Mouse (Mus musculus) neural tube, embryonic 14.5 days (tissue): Measurements from ENCODE around the gene Pate4. TPM values are rescaled to one million over a fixed set of nuclear protein-coding genes. Genes with fewer than 3 reads are reported as not detected.
"Not testable (repeated sequence)": the region's sequence is repeated elsewhere in the genome, so short reads cannot be mapped to it uniquely, and the experiment has no call there.

Experiments
- ATAC-seq: fragments of 200-750 bp; cut with Nextera tagmentation; 2 replicates; pipeline ENCODE4 v1.8.0; 2017; ENCODE audit warnings: low read depth, mild to moderate bottlenecking, moderate TSS enrichment, moderate library complexity
- H3K27ac ChIP-seq: fragments of 300-500 bp; sonication (generic); 2 replicates; pipeline ENCODE4 v1.5.1; 2014; ENCODE audit warnings: low read depth, mild to moderate bottlenecking, control low read depth, low read length, moderate library complexity, mixed read lengths
- H3K27me3 ChIP-seq: fragments of 300-500 bp; sonication (generic); 2 replicates; pipeline ENCODE4 v1.6.1; 2014; ENCODE audit warnings: low read length; ENCODE audit not compliant: control insufficient read depth, insufficient read depth
- H3K36me3 ChIP-seq: fragments of 300-500 bp; sonication (generic); 2 replicates; pipeline ENCODE4 v1.6.1; 2014; ENCODE audit warnings: low read length, mixed read lengths; ENCODE audit not compliant: control insufficient read depth, insufficient read depth
- H3K4me1 ChIP-seq: fragments of 300-500 bp; sonication (generic); 2 replicates; pipeline ENCODE4 v1.6.1; 2014; ENCODE audit warnings: low read length; ENCODE audit not compliant: control insufficient read depth, insufficient read depth
- H3K4me2 ChIP-seq: fragments of 300-500 bp; sonication (generic); 2 replicates; pipeline ENCODE4 v1.6.1; 2014; ENCODE audit warnings: mild to moderate bottlenecking, low read depth, low read length, control low read depth
- H3K4me3 ChIP-seq: fragments of 300-500 bp; sonication (generic); 2 replicates; pipeline ENCODE4 v1.5.1; 2014; ENCODE audit warnings: low read depth, low read length, control low read depth, mixed read lengths
- H3K9ac ChIP-seq: fragments of 300-500 bp; sonication (generic); replicated peaks from 2 replicates; pipeline ENCODE4 v1.6.1; 2014; ENCODE audit warnings: low read depth, mild to moderate bottlenecking, control low read depth, low read length, mixed read lengths
- H3K9me3 ChIP-seq: fragments of 300-500 bp; sonication (generic); 2 replicates; pipeline ENCODE4 v1.6.1; 2016; ENCODE audit warnings: low read length; ENCODE audit not compliant: control insufficient read depth
- WGBS: fragments of 180-500 bp; shearing (Covaris S2); extraction: QIAGEN DNeasy Blood & Tissue Kit; methylation state at CpG from one replicate; pipeline ENCODE4 v1.1.7; 2014; 5-methylcytosine and 5-hydroxymethylcytosine counted together
- polyA plus RNA-seq: library from polyadenylated mRNA; unstranded; fragments of >200 nt; fragmentation: Nextera tagmentation; extraction: Ambion mirVana; gene quantifications from 2 replicates; pipeline ENCODE4 v1.2.1, GENCODE M21; 2014

The Pate4 gene
- polyA plus RNA-seq: not detected in 2 replicates

- Histone ChIP-seq H3K9me3 (no peaks in the 10 kb centered on the region), H3K27ac (no peak within 1 kb of the TSS), H3K4me1 (no peaks in the 10 kb centered on the region), H3K9ac (no peak within 1 kb of the TSS), H3K4me2 (no peak within 1 kb of the TSS), H3K36me3 (no peaks in the 10 kb centered on the region), H3K4me3 (no peak within 1 kb of the TSS), H3K27me3 (no peaks in the 10 kb centered on the region)
- no peak for ATAC-seq
- 90% methylated on average over 1 of the region's 1 CpGs for WGBS
Measured at GRCm38 (mm10) chr9:35611841-35612240, at the start of gene Pate4. Gene Pate4, minus strand, starts transcription at chr9:35611941.

GRCm38 (mm10) chr9:35648102-35648501 is 36.4 kb upstream of the Pate4 start, which contains the start of gene Pate3:
Gene Pate3, minus strand, starts transcription at chr9:35648202.
- Histone ChIP-seq H3K36me3 (no peaks in the 10 kb centered on the region), H3K4me2 (no peak within 1 kb of the TSS), H3K27ac (no peak within 1 kb of the TSS), H3K4me1 (no peaks in the 10 kb centered on the region), H3K9ac (no peak within 1 kb of the TSS), H3K27me3 (no peaks in the 10 kb centered on the region), H3K4me3 (no peak within 1 kb of the TSS), H3K9me3 (no peaks in the 10 kb centered on the region)
- 74% methylated on average over 1 of the region's 1 CpGs for WGBS
- no peak for ATAC-seq

GRCm38 (mm10) chr9:35632981-35633380 is 21.2 kb upstream of the Pate4 start:
- Histone ChIP-seq H3K36me3 (no peaks in the 10 kb centered on the region), H3K4me1 (no peaks in the 10 kb centered on the region), H3K9me3 (no peaks in the 10 kb centered on the region), H3K27ac (no peak overlapping the region), H3K4me3 (no peak overlapping the region), H3K4me2 (no peak overlapping the region), H3K9ac (no peak overlapping the region), H3K27me3 (no peaks in the 10 kb centered on the region)
- whole genome bisulfite sequencing: 94% methylated on average over 1 of the region's 1 CpGs
- no peak for ATAC-seq

DNA sequence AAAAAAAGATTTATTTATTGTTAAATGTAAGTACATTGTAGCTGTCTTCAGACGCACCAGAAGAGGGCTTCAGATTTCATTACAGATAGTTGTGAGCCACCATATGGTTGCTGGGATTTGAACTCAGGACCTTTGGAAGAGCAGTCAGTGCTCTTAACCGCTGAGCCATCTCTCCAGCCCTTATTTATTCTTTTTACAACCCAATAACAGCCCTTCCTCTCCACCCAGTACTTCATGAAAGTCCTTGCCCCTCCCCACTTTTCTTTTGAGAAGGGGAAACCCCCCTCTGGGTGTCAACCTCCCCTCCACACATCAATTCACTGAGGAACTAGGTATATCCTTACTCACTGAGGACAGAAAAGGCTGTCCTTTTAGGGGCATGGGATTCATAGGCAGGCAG is 5.0 kb upstream of the Pate4 start:
- not testable (repeated sequence) for H3K4me3 ChIP-seq, ATAC-seq, H3K27ac ChIP-seq, H3K4me1 ChIP-seq, H3K9ac ChIP-seq, H3K27me3 ChIP-seq, H3K36me3 ChIP-seq, H3K9me3 ChIP-seq, H3K4me2 ChIP-seq
- 56% methylated on average over 2 of the region's 2 CpGs for WGBS

DNA sequence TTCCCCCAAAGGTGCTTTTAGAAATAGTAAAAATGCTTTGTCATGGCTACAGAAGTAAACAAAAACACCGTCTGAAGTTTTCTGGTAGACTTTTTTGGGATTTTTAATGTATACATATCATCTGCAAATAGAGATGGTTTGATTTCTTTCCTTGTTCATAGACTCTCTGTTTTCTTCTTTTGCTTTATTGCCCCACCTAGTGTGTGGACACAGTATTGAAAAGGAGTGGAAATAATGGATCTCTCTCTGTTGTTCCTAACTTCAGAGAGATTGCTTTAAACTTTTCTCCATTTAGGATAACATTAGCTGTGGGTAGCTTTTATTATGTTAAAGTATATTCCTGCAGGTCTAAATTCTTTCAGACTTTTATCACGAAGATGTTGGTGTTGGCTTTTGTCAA is 2.3 kb upstream of the Pate4 start:
- Histone ChIP-seq H3K9ac (no peak overlapping the region), H3K27ac (no peak overlapping the region), H3K27me3 (no peaks in the 10 kb centered on the region), H3K9me3 (no peaks in the 10 kb centered on the region), H3K4me2 (no peak overlapping the region), H3K4me1 (no peaks in the 10 kb centered on the region), H3K36me3 (no peaks in the 10 kb centered on the region), H3K4me3 (no peak overlapping the region)
- ATAC-seq: no peak
- WGBS: 29% methylated on average over 2 of the region's 2 CpGs

- ATAC-seq: no peak
- Histone ChIP-seq H3K27ac (no peak overlapping the region), H3K27me3 (no peaks in the 10 kb centered on the region), H3K9me3 (no peaks in the 10 kb centered on the region), H3K4me2 (no peak overlapping the region), H3K36me3 (no peaks in the 10 kb centered on the region), H3K4me3 (no peak overlapping the region), H3K9ac (no peak overlapping the region), H3K4me1 (no peaks in the 10 kb centered on the region)
- 68% methylated on average over 8 of the region's 8 CpGs for WGBS
Measured at GRCm38 (mm10) chr9:35607647-35608405, 3.9 kb downstream of the Pate4 start.

DNA sequence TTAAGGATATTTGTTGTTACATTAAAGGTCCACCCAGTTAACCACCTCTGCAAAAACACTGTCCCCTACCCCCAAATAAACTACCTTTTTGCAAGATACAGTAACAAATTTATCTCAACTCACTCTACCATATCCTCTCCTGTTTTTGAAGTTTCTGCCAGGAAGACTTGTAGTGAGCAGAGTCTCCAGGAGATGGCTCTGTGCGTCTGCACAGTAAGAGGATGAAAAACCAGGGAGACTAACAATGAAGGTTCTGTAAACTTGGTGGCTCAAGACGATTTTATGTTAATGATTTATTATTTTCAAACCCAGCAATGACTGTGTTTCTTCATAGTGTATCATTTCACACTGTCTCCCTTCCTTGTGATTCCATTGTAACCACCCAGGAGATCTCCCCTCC is 18.8 kb downstream of the Pate4 start:
- Histone ChIP-seq H3K4me1 (no peaks in the 10 kb centered on the region), H3K4me3 (no peak overlapping the region), H3K27ac (no peak overlapping the region), H3K9me3 (no peaks in the 10 kb centered on the region), H3K9ac (no peak overlapping the region), H3K36me3 (no peaks in the 10 kb centered on the region), H3K27me3 (no peaks in the 10 kb centered on the region), H3K4me2 (no peak overlapping the region)
- no peak for ATAC-seq
- WGBS: 19% methylated on average over 2 of the region's 2 CpGs

DNA sequence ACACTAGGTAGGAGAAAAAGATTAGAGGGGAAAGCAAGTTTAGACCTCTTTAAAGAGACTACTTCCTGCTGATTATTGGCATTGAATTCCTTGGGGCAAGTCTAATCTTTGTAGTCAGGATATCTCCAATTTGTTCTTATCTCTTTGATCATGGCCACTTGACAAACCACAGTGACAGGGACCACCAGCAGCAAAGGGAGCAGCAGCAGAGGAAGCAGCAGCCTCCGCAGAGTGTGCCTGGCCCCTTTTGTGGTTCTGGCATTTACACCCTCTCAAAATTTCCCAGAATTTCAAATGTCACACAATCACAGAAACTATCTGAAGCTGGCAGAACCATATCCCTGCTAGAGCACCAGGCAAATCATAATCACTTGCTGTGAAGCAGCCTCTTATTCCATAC is 24.1 kb downstream of the Pate4 start:
- Histone ChIP-seq H3K9ac (no peak overlapping the region), H3K27me3 (no peaks in the 10 kb centered on the region), H3K27ac (no peak overlapping the region), H3K4me2 (no peak overlapping the region), H3K36me3 (no peaks in the 10 kb centered on the region), H3K4me1 (no peaks in the 10 kb centered on the region), H3K9me3 (no peaks in the 10 kb centered on the region), H3K4me3 (no peak overlapping the region)
- 84% methylated on average over 1 of the region's 1 CpGs for WGBS
- ATAC-seq: no peak

DNA sequence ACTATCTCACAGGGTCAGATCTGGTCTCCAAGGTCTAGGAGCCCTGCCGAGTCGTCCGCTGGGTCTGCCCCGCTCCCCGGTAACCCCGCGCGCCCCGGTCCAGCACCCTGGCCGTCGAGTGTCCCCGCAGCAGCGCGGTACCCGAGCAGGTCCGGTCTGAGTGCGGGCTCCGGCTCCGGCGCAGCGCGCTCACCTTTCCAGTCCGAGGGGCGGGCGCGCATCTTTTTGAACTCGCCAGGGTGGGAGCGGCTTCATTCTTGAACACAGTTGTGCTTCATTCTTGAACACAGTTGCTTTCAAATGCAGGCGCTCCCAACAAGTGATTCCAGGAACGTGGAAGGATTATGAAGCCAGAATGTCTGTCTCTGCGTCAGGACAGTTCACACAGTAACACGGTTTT is 37.3 kb downstream of the Pate4 start:
- no peak overlapping the region for H3K9ac ChIP-seq
- peaks cover 2% of the 10 kb centered on the region; the same call in 1 of the 2 replicates for H3K4me1 ChIP-seq
- no peaks in the 10 kb centered on the region for H3K36me3 ChIP-seq
- no peak overlapping the region for H3K27ac ChIP-seq
- no peaks in the 10 kb centered on the region for H3K27me3 ChIP-seq
- peak overlapping the region; percentile 49 for H3K4me2 ChIP-seq
- peak overlapping the region; percentile 25; the same call in 1 of the 2 replicates for H3K4me3 ChIP-seq
- H3K9me3 ChIP-seq: no peaks in the 10 kb centered on the region
- WGBS: 4% methylated on average over 32 of the region's 32 CpGs
- no peak for ATAC-seq
